Mouse (Mus musculus) limb, embryonic 15.5 days (tissue): ENCODE measurements around the gene Me3. TPM values are rescaled to one million over a fixed set of nuclear protein-coding genes. Genes with fewer than 3 reads are reported as not detected.

Experiments used
- ATAC-seq: fragments of 200-750 bp; cut with Nextera tagmentation; 2 replicates; pipeline ENCODE4 v1.8.0; 2017; ENCODE audit warnings: low read depth, moderate TSS enrichment; ENCODE audit not compliant: insufficient number of reproducible peaks, low FRiP score, low TSS enrichment
- H3K27ac ChIP-seq: fragments of 300-500 bp; sonication (generic); 2 replicates; pipeline ENCODE4 v1.5.1; 2015; ENCODE audit warnings: moderate library complexity, mild to moderate bottlenecking, inconsistent platforms
- H3K27me3 ChIP-seq: fragments of 300-500 bp; sonication (generic); 2 replicates; pipeline ENCODE4 v1.6.1; 2015; ENCODE audit warnings: inconsistent platforms
- H3K36me3 ChIP-seq: fragments of 300-500 bp; sonication (generic); 2 replicates; pipeline ENCODE4 v1.6.1; 2015; ENCODE audit warnings: inconsistent platforms
- H3K4me1 ChIP-seq: fragments of 300-500 bp; sonication (generic); 2 replicates; pipeline ENCODE4 v1.6.1; 2015; ENCODE audit warnings: inconsistent platforms
- H3K4me2 ChIP-seq: fragments of 300-500 bp; sonication (generic); 2 replicates; pipeline ENCODE4 v1.6.1; 2015; ENCODE audit warnings: mild to moderate bottlenecking, inconsistent platforms
- H3K4me3 ChIP-seq: fragments of 300-500 bp; sonication (generic); 2 replicates; pipeline ENCODE4 v1.5.1; 2015; ENCODE audit warnings: mild to moderate bottlenecking, inconsistent platforms
- H3K9ac ChIP-seq: fragments of 300-500 bp; sonication (generic); 2 replicates; pipeline ENCODE4 v1.6.1; 2015; ENCODE audit warnings: inconsistent platforms
- H3K9me3 ChIP-seq: fragments of 300-500 bp; sonication (generic); 2 replicates; pipeline ENCODE4 v1.6.1; 2016; ENCODE audit warnings: inconsistent platforms
- WGBS: fragments of 180-500 bp; shearing (Covaris S2); methylation state at CpG from one replicate; pipeline ENCODE4 v1.1.7; 2015; 5-methylcytosine and 5-hydroxymethylcytosine counted together
- polyA plus RNA-seq: library from polyadenylated mRNA; unstranded; fragments of >200 nt; fragmentation: Nextera tagmentation; extraction: Ambion mirVana; gene quantifications from 2 replicates; pipeline ENCODE4 v1.2.1, GENCODE M21; 2015

Gene Me3
- polyA plus RNA-seq, 1 experiment from 2014 or later: 2.0 TPM

DNA sequence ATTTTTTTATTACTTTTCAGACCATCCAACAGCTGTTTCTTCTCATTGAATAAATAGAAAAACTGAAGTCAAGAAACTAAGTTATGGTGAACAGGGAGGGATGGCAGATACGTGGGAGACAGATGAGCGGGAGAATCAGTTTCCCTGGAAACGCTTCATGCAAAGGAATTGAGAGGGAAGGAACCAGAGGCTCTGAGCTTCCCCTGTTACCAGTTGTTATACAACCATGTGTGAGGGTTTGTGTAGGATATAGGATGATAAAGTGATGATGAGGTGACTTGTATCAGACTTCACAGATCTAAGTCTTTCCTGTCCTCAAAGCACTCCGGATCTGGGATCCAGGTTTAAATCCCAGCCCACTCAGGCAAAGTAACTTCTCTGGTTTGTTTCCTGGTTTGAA lies 3.2 kb upstream of the Me3 start:
- Histone ChIP-seq H3K4me1 (peaks cover 10% of the 10 kb centered on the region), H3K36me3 (no peaks in the 10 kb centered on the region), H3K4me2 (no peak overlapping the region), H3K27ac (no peak overlapping the region), H3K9ac (no peak overlapping the region), H3K4me3 (no peak overlapping the region), H3K9me3 (no peaks in the 10 kb centered on the region), H3K27me3 (no peaks in the 10 kb centered on the region)
- 80% methylated on average over 4 of the region's 4 CpGs for WGBS
- ATAC-seq: no peak

DNA sequence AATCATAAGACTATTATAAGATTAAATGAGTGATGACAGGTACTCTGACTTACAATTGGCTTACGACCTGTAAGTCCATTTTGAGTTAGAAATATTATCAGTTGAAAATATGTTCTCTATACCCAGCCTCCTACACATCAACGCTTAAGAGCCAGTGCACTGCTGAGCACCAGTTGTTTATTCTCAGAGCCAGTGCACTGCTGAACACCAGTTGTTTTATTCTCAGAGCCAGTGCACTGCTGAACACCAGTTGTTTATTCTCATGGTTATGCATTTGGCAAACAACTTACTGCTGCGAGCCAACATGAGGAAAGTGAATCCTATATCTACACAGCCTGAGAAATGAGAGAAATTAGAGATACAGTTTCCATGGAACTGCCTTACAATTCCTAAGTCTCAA lies 2.3 kb upstream of the Me3 start:
- Histone ChIP-seq H3K9ac (no peak overlapping the region), H3K4me3 (no peak overlapping the region), H3K27me3 (no peaks in the 10 kb centered on the region), H3K9me3 (no peaks in the 10 kb centered on the region), H3K4me2 (no peak overlapping the region), H3K36me3 (no peaks in the 10 kb centered on the region), H3K4me1 (peaks cover 10% of the 10 kb centered on the region), H3K27ac (no peak overlapping the region)
- WGBS: 79% methylated on average over 3 of the region's 3 CpGs
- ATAC-seq: no peak

DNA sequence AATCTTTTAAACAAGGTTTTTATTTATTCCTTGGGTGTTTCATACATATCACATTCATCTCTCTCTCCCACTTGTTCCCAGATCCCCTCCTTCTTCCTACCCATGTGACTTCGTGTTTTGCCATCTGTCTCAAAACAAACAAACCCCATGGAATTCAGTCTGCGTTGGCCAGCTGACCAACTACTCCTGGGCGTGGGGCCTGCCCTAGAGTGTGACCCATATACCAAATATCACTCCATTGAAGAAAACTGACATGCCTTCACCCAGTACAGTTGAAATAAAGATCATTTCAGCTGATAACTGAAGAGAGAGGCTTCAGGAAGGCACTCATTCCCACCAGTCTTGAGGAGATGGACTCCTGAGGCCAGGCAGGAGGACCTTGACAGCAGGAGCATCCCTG lies 1.4 kb upstream of the Me3 start:
- H3K27ac ChIP-seq: no peak overlapping the region
- no peak for ATAC-seq
- no peak overlapping the region for H3K4me3 ChIP-seq
- 69% methylated on average over 3 of the region's 3 CpGs for WGBS
- H3K4me1 ChIP-seq: peaks cover 10% of the 10 kb centered on the region
- H3K4me2 ChIP-seq: no peak overlapping the region
- no peaks in the 10 kb centered on the region for H3K27me3 ChIP-seq
- no peaks in the 10 kb centered on the region for H3K36me3 ChIP-seq
- no peak overlapping the region for H3K9ac ChIP-seq
- no peaks in the 10 kb centered on the region for H3K9me3 ChIP-seq

DNA sequence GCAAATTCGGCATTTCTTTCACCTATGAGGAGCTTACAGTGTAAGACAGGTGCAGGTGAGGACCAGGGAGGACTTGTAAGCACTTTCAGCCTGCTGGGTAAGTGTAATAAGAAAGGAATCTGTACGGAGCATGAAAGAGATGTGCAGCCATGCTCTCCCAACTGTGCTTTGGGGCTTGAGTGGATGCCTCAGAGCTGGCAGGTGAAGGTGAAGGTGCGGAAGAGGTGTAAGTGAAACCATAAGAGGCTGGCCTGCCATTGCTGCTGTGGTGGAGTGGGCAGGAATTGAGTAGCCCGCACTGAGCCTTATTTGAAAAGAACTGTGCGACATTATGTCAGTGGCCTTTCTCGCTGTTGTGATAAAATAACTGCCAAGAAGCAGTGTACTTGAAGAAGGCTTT lies 8.3 kb downstream of the Me3 start:
- no peaks in the 10 kb centered on the region for H3K4me1 ChIP-seq
- H3K27me3 ChIP-seq: no peaks in the 10 kb centered on the region
- no peak overlapping the region for H3K4me2 ChIP-seq
- no peak overlapping the region for H3K4me3 ChIP-seq
- no peak for ATAC-seq
- no peaks in the 10 kb centered on the region for H3K9me3 ChIP-seq
- no peak overlapping the region for H3K9ac ChIP-seq
- H3K27ac ChIP-seq: no peak overlapping the region
- H3K36me3 ChIP-seq: no peaks in the 10 kb centered on the region
- 91% methylated on average over 6 of the region's 6 CpGs for WGBS

DNA sequence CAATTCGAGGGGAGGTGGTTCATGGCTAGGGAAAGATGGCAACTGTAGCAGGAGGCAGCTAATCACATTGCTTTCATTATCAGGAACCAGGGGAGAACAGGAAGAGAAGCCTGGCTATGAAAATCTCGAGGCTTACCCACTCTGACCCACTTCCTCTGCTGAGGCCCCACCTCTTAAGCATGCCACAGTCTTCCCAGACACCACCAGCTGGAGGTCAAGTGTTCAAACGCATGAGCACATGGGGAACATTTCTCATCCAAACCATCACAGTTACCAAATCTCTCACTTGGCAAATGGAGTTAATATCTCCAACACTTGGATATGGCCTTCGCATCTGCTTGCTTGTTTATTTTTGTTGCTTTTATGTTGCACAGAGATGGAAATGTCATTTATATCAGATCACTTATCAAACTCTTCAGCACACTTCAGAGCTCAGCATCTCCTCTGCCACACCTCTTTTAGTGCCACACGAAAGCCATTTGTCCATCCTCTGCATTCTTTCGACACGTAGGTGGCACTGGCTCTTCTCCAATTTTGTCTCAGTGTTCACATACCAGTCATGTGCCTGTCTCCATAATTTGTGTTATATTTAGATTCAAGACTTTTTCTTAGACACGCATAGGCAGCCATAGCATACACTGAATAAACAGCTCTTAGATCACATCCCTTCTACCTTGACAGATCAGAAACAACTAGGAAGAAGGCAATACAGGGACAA lies 8.9 kb downstream of the Me3 start:
- no peaks in the 10 kb centered on the region for H3K9me3 ChIP-seq
- H3K4me3 ChIP-seq: no peak overlapping the region
- no peak overlapping the region for H3K27ac ChIP-seq
- H3K9ac ChIP-seq: no peak overlapping the region
- no peaks in the 10 kb centered on the region for H3K4me1 ChIP-seq
- ATAC-seq: no peak
- H3K36me3 ChIP-seq: no peaks in the 10 kb centered on the region
- no peaks in the 10 kb centered on the region for H3K27me3 ChIP-seq
- H3K4me2 ChIP-seq: no peak overlapping the region
- 68% methylated on average over 8 of the region's 8 CpGs for WGBS

DNA sequence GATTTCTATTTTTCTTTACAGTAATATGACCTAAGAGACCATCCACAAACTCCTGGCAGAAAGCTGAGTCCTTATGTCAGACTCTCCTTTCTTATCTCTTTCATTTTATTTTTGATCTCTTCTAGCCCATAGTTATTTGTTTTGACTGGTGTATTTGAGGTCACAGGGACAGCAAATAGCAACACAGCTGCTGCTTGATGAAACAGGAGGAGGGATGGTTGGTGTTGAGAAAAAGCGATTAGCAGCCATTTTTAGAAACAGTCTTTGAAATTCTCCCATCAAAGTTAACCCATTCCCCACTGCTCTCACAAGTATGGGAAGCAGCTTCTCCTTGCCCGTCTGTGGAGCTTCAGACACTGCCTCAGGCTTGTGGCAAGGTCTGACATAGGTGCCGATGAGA lies 12.8 kb downstream of the Me3 start:
- WGBS: 64% methylated on average over 3 of the region's 3 CpGs
- H3K36me3 ChIP-seq: no peaks in the 10 kb centered on the region
- no peaks in the 10 kb centered on the region for H3K4me1 ChIP-seq
- no peak overlapping the region for H3K4me2 ChIP-seq
- H3K27ac ChIP-seq: no peak overlapping the region
- no peak overlapping the region for H3K4me3 ChIP-seq
- no peak for ATAC-seq
- no peak overlapping the region for H3K9ac ChIP-seq
- H3K9me3 ChIP-seq: no peaks in the 10 kb centered on the region
- H3K27me3 ChIP-seq: no peaks in the 10 kb centered on the region

DNA sequence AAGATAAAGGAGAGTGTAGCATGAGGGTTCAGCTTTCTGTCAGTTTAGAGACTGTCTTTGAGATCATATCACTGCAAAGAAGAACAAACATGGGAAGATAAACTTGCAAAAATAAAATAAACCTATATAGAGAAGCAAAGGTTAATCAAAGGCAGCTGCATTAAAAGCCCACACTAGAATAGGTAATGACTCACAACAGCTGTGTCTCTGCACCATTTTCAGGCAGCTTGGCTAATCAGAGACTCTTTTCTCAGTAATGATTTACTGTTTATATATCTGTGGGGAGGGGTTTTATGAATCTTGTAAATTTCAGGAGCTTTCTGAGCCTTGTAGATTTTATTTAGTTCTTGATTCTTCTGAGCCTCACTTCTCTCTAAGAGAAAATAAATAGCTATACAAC lies 15.7 kb downstream of the Me3 start:
- H3K27me3 ChIP-seq: no peaks in the 10 kb centered on the region
- no peaks in the 10 kb centered on the region for H3K36me3 ChIP-seq
- H3K9me3 ChIP-seq: no peaks in the 10 kb centered on the region
- no peak overlapping the region for H3K4me2 ChIP-seq
- H3K4me3 ChIP-seq: no peak overlapping the region
- ATAC-seq: no peak
- H3K27ac ChIP-seq: no peak overlapping the region
- H3K9ac ChIP-seq: no peak overlapping the region
- no peaks in the 10 kb centered on the region for H3K4me1 ChIP-seq

DNA sequence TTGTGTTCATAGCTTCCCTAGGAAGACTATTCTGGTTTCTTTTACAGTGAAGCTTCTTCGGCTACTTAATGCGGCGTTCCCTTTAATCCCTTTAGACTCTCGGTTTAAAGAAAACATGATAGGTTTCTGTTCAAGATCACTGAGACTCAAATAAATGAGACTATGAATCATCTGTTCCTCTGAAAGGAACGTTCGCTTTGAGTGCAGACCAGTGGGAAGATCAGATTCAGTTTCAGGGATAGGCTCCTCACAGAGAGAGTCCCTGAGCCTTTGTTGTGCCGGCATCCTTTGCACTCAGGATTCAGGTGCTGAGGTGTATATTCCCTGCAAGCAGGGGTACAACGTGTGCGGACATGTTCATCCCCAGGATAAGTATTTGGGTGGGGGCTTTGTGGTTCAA lies 25.0 kb downstream of the Me3 start:
- H3K4me2 ChIP-seq: no peak overlapping the region
- ATAC-seq: no peak
- WGBS: 74% methylated on average over 9 of the region's 9 CpGs

DNA sequence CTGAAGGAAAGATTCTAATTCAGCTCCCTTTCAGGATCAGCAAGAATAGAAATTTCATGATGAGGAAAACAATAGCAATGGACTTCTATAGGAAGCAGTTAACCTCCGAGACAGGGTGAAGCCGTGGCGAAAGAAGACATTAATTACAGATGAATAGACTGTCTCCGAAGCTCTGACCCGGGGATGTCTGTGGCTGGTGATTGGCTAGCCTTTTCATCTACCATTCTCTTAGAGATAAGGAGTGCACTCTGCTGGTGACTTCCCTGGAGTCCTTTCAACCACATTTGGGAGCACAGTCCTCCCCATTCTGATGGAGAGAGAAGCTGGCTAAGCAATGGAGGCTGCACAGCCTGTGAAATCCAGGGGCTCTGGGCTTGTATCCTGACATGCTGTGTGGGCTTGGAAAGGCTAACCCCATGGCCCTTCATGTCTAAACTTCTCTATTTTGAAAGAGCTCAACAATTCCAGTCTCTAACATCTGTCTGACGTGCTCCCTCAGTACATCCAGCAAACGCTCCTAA lies 25.6 kb downstream of the Me3 start:
- no peak overlapping the region for H3K4me2 ChIP-seq
- H3K27me3 ChIP-seq: no peaks in the 10 kb centered on the region
- H3K4me1 ChIP-seq: no peaks in the 10 kb centered on the region
- H3K9ac ChIP-seq: no peak overlapping the region
- WGBS: 76% methylated on average over 7 of the region's 7 CpGs
- no peaks in the 10 kb centered on the region for H3K36me3 ChIP-seq
- no peak overlapping the region for H3K4me3 ChIP-seq
- no peak overlapping the region for H3K27ac ChIP-seq
- no peak for ATAC-seq
- no peaks in the 10 kb centered on the region for H3K9me3 ChIP-seq

More for the DNA sequence above, 25.0 kb downstream of the Me3 start:
- H3K4me1 ChIP-seq: no peaks in the 10 kb centered on the region
- no peaks in the 10 kb centered on the region for H3K36me3 ChIP-seq
- H3K27me3 ChIP-seq: no peaks in the 10 kb centered on the region
- no peaks in the 10 kb centered on the region for H3K9me3 ChIP-seq
- H3K27ac ChIP-seq: no peak overlapping the region
- H3K4me3 ChIP-seq: no peak overlapping the region
- H3K9ac ChIP-seq: no peak overlapping the region

DNA sequence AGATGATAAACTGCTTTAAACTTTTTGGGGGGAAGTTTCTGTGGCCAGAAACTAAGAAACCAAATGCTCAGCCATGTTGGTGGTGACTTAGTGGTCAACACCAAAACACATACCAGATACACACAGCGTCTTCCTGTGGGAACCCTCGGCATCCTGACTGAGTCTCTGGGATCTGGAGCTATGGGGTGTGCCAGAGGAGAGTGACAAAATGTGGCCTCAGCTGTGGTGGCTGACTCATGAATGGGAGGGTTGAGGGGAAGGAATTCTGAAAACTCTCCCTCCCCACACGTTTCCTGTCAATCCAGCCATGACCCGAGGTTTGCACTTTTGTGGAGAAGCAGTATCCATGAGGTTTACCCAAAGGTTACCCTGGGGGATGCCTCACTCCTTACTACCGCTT lies 32.0 kb downstream of the Me3 start:
- ATAC-seq: no peak
- H3K27ac ChIP-seq: no peak overlapping the region
- H3K36me3 ChIP-seq: no peaks in the 10 kb centered on the region
- no peak overlapping the region for H3K4me2 ChIP-seq
- H3K4me3 ChIP-seq: no peak overlapping the region
- H3K9ac ChIP-seq: no peak overlapping the region
- 68% methylated on average over 5 of the region's 5 CpGs for WGBS
- no peaks in the 10 kb centered on the region for H3K9me3 ChIP-seq
- H3K27me3 ChIP-seq: no peaks in the 10 kb centered on the region
- no peaks in the 10 kb centered on the region for H3K4me1 ChIP-seq

DNA sequence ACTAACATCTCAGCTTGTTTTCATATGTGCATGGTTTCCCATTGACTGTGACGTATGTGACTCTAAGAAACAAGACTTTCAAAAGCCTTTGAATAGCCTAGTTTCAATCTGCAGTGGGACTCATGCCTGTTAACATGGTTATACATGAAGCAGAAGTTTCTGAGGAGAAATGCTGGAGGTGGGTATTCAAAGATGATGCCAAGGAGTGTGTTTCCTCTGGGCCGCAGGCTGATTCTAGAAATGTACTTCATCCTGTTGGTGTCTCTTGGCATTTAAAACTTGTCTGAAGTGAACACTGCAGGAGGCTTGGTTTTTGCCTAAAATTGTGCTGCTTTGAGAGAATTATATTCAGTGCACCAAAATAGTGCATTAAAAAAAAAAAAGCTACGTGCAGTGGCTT lies 34.2 kb downstream of the Me3 start:
- ATAC-seq: no peak
- no peaks in the 10 kb centered on the region for H3K36me3 ChIP-seq
- H3K9me3 ChIP-seq: no peaks in the 10 kb centered on the region
- H3K4me2 ChIP-seq: no peak overlapping the region
- H3K9ac ChIP-seq: no peak overlapping the region
- no peaks in the 10 kb centered on the region for H3K27me3 ChIP-seq
- no peak overlapping the region for H3K27ac ChIP-seq
- no peaks in the 10 kb centered on the region for H3K4me1 ChIP-seq
- 80% methylated on average over 3 of the region's 3 CpGs for WGBS
- H3K4me3 ChIP-seq: no peak overlapping the region

DNA sequence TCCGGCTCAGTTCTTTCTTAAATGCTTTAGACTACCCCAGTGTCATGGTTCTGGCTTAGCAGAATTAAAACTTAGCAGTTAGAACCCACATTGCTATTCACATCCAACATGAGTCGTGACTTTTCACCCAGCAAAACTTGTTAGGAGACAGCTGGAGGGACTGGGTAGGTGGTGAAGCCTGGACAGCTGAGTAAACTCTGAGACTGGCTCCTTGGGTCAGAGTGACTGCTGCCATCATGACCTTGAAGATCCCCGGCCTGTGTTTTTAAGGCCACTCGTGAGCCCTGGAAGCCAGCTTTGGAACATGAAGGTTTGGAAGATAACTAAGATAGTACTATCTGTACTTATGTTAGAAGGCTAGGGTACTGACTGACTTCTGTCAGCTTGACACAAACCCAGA lies 35.4 kb downstream of the Me3 start:
- Histone ChIP-seq H3K4me2 (no peak overlapping the region), H3K9me3 (no peaks in the 10 kb centered on the region), H3K27ac (no peak overlapping the region), H3K9ac (no peak overlapping the region), H3K4me3 (no peak overlapping the region), H3K36me3 (no peaks in the 10 kb centered on the region), H3K27me3 (no peaks in the 10 kb centered on the region), H3K4me1 (no peaks in the 10 kb centered on the region)
- 90% methylated on average over 4 of the region's 4 CpGs for WGBS
- no peak for ATAC-seq

DNA sequence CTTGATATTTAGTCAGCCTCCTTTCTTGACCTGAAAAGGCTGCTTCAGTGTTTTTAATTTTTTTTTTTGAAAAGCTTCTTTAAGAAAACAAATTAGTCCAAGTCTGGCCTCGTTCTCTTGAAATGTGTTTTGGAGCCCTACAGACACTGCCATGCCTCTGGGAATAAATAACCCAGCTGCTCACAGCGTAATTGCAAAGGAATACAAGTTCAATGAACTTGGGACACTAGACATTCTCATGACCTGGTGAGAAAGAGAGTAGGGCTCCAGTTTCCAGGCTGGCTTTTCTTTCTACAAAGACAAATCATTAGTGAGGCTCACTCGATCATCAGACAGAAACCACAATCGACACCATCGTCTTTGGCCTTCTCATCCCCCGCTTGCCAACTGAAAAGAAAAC lies 37.3 kb downstream of the Me3 start:
- no peak for ATAC-seq
- no peaks in the 10 kb centered on the region for H3K27me3 ChIP-seq
- H3K4me3 ChIP-seq: no peak overlapping the region
- H3K27ac ChIP-seq: no peak overlapping the region
- no peaks in the 10 kb centered on the region for H3K36me3 ChIP-seq
- H3K9me3 ChIP-seq: no peaks in the 10 kb centered on the region
- no peaks in the 10 kb centered on the region for H3K4me1 ChIP-seq
- no peak overlapping the region for H3K4me2 ChIP-seq
- 72% methylated on average over 6 of the region's 6 CpGs for WGBS
- H3K9ac ChIP-seq: no peak overlapping the region
